Mouse (Mus musculus) fibroblast of lung, adult 2 months (primary cell): ENCODE data around the gene Kcnc1.

Source experiments
- DNase-seq: peaks from one replicate; pipeline ENCODE4 v3.0.0-alpha.2; 2011; ENCODE audit warnings: low read depth

The Kcnc1 gene

DNA sequence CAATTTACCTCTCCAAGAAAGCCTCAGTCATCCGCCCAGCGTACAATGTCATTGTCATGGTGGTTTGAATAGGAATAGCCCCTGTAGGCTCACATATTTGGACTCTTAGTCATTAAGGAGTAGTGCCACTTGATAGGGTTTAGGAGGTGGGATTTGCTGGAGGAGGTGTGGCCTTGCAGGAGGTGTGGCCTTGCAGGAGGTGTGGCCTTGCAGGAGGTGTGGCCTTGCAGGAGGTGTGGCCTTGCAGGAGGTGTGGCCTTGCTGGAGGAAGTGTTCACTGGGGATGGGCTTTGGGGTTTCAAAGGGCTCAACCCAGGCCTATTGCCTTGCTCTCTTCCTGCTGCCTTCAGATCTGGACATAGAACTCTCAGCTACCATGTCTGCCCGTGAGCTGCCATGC, 81.2 kb downstream of the Kcnc1 start:
- no peak for DNase-seq

DNA sequence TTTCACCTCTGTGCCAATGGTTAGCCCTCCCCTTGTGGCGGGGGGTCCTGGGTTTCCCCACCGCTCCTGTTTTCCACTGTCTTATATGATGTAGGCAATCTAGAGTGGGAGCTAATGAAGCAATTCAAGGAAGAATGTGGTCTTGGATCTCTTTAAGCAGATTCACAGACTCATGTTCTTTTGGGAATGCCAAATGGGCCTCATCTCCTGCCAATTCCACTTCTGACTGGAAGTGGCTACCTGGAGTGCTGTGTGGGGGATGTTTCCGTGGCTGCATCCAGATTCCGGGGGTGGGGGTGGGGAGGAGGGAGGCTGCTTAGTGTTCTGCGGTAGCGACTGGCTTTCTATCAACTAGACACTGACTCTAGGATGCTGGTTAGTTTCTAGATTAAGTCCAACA, 83.5 kb downstream of the Kcnc1 start:
- no peak for DNase-seq

DNA sequence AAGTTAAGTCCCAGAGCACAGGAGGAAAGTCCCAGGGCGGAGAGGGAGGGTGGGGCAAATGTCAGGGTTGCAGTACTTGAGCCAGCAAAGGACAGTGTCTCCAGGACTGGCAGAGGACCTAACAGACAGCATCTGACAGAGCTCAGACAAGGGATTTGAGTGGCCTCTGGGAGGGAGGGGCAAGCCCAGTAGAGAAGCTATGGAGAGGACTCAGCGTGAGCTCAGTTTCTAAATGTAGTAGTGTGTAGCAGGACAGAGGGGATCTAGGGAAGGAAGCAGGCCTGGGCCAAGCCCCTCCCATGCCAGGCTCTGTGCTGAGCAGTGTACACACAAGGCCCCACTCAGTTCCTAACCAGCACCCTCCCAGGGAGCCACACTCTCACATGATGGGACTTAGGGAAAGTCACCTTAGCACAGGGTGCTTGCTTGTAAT, 85.8 kb downstream of the Kcnc1 start:
- no peak for DNase-seq

DNA sequence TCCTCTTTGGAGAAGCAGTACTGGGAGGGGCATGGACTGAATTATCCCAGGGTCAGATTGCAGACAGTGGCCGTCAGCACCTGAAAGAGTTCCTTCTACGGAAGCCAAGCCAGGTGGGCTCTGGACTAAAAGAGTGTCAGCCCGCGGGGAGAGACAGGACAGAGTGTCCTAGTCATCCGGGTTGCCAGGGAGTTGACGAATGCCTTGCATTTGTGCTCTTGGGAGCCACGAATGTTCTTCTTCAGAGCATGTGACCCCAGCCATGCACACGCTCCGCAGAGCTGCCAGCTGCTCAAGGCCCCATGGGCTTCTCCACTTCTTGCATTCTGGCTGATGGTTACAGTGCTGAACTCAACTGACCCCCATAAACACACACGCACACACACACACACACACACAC, 86.8 kb downstream of the Kcnc1 start:
- no peak for DNase-seq

DNA sequence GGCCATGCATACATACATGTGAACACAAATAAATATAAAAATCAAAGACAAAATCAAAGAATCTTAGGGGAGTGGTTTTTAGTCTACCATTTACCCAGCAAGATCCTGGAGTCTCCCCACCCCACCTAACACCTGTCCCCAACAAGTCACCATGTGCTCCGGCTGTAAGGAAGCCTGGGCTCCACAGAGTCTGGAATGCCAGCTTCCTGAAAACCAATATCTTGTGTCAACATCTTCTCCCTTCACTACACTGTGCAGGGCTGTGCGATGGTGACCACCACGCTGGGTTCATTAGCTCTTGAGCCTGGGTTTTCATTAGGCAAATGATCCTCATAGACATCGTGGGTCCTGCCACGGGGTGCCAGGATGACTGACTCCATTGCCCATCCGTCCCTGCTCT, 87.9 kb downstream of the Kcnc1 start:
- DNase-seq, result no peak

DNA sequence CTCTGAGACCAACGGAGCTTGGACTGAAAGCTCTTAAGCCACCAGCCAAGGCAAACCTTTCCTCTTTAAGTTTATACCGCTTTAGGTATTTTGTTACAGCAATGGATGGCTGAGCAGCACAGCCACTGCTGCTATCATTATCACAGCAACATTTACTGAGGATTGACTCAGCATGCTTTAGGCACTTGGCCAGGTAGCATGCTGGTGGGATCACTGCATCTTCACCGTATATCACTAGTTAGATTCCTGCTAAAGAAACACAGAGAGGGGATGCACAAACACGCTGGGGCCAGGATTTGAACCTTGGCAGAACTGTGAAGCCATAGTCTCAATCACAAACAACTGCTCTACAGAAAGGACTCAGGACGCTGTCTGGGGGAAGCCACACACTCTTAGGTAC, 90.5 kb downstream of the Kcnc1 start:
- DNase-seq, result no peak

DNA sequence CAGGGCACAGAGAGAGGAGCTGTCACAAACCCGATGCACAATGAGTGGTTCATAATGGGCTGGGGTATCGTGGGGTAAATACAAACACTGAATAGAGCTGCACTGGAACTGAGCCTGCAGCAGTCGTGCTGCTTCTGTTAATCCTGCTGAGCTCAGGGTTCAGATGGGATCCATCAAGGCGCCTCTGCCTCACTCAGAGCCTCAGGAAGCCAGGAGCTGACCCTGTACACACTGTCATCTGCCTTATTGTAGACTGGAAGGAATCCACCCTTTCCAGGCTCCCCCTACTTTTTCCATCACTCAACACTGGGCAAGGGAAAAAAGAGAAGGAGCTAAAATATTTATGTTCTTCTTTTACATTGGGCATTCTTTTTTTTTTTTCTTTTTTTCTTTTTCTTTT, 91.1 kb downstream of the Kcnc1 start:
- no peak for DNase-seq
